Mouse (Mus musculus): ENCODE measurements at regions not wholly inside any gene's neighbourhood (a gene's known extent, or its start where the extent isn't known, plus 50 kb on each side); places are given as distances from the start of the nearest gene placed in this dataset.

DNA sequence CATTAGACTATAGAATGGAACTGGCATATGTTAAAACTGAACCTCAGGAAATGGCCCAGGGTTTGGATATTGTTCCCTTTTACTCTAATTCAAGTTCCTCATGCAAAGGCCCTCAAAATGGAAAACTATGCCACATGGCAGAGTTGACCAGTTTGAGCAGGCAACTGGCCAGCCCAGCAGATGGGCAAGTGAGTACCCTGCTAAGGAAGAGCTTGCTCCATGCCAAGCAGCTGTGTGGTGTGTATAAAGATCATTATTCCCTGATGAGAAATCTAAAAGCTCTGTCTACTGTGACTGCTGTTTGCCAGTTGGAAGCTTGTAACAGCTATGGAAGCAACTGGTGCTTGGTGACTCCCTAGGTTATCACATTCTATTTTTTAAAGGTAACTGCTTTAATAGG is 453.4 kb upstream of the Foxg1 start:
- POLR2A ChIA-PET: no interaction called here

DNA sequence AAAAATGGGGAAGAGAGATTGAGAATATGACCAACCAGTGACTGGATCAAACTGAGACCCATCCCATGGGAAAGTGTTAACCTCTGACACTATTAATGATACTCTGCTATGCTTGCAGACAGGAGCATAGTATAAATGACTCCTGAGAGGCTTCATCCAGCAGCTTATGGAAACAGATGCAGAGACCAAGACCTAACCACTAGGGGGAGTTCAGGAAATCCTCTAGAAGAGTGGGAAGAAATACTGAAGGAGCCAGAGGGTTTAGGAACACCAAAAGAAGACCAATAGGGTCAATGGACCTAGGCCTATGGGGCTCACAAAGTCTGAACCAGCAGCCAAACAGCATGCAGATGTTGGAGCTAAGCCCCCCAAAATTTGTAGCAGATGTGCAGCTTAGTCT is 436.0 kb upstream of the Foxg1 start:
- CTCF ChIA-PET: interaction anchor here in 1 of 4 experiments (0.6 to 0.8 kb wide), 3 partner anchors 11 to 1009 kb away, joined by 3 to 4 read pairs (median 4); no protein-coding TSS in a partner anchor

More for the DNA sequence above, 453.4 kb upstream of the Foxg1 start:
- CTCF ChIA-PET: interaction anchor here in 1 of 4 experiments (0.6 kb wide), 1 partner anchor 60 kb away, joined by 3 read pairs; no protein-coding TSS in a partner anchor

DNA sequence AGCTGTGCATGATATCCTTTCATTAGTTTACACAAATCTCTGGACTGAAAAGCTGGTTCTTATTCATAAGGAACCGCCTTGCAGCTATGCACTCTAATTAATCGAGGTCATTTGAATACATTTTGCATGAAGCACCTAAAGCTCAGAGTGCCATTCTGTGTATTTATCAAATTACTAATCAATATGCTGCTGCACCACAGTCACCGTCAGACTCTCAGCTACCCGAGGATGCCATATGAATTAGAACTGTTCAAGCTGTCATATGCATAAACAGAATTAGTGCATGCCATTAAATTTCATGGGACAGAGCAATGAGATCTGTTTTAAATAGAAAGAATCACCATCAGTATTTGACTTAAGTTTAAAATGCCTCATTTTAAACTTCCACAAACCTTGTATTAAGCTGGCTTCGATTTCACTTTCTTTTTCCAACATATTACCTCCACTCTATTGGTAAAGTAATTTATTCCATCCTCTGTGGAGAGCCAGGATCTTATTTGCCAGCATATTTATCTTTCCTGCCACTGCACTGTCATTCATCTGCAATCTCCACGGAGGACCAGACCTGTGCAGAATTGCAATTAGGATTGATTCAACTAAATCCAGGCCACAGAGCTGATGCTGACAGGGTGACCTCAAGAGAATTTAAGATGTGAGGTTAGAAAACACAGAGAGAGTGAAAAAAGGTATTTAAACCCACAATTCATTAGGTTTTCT is 423.0 kb upstream of the Foxg1 start:
- CTCF ChIA-PET: interaction anchor here in 2 of 4 experiments (0.6 to 1.2 kb wide), 2 partner anchors 10 to 13 kb away, joined by 3 to 4 read pairs; no protein-coding TSS in a partner anchor
- POLR2A ChIA-PET: no interaction called here

More for the DNA sequence above, 436.0 kb upstream of the Foxg1 start:
- POLR2A ChIA-PET: no interaction called here

- ChIA-PET POLR2A (no interaction called here), CTCF (interaction anchor here in 2 of 4 experiments (0.6 to 1.2 kb wide), 2 partner anchors 10 to 14 kb away, joined by 3 to 4 read pairs; no protein-coding TSS in a partner anchor)
Observed at GRCm38 (mm10) chr12:48960056-48960455, 422.4 kb upstream of the Foxg1 start.

DNA sequence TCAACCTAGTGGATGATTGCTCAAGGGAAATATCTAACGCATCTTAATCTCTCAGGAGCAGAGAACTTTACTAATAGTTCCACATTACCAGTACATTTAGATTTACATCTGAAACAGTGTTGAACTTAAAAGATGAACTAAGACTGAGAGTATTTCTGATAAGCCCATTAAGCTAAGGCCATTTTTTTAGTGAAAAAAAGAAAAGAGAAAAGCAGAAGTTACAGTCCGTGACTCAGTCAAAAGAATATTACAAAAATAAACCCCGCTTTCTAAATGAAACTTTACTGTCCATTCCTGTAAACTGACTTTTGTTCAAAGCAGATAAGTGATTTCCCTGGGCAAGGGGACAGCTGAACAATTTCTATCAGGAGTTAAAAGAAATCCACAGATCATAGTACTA is 419.0 kb upstream of the Foxg1 start:
- ChIA-PET POLR2A (no interaction called here), CTCF (no interaction called here)
